Mouse (Mus musculus): ENCODE measurements at regions not wholly inside any gene's neighbourhood (a gene's known extent, or its start where the extent isn't known, plus 50 kb on each side); places are given as distances from the start of the nearest gene placed in this dataset.

DNA sequence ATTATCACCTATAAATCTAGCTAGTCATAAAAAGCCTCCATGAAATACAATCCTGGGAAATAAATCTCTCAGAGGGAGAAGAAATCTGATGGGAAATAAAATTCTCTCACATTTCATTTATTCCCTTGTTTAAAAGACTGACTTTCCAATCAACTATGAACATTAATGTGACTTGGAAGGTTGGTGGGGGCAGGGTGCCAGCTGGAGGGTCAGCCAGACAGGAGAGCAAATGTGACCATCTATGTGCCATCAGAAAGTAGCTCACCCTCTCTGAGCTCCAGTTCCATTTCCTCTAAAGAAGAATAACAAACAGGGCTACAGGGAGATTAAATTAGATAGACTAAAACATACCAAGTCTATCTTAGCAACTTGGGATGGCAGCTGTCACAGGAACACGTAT is 257.0 kb downstream of the Dhx15 start:
- intact Hi-C loops (cut with DNase I): no loop called here
- no peak for DNase-seq

DNA sequence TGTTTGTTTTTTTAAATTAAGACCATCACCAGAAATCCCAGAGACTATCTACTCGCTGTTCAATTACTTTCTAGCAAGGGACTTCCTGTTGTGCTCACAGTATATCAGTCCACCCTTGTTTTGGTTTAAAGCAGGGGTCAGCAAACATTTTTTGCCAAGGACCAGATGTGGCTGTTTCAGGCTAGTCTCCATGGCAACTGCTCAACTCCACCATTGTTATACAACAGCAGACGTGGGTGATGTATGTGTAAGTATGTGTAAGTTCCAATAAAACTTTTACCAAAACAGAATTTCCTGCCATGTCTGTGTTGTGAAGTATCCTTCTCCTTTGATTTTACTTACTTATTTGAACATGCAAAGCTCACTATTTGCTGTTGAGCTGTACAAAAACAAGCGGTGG is 259.9 kb downstream of the Dhx15 start:
- DNase-seq: no peak
- intact Hi-C loops (cut with DNase I): no loop called here

DNA sequence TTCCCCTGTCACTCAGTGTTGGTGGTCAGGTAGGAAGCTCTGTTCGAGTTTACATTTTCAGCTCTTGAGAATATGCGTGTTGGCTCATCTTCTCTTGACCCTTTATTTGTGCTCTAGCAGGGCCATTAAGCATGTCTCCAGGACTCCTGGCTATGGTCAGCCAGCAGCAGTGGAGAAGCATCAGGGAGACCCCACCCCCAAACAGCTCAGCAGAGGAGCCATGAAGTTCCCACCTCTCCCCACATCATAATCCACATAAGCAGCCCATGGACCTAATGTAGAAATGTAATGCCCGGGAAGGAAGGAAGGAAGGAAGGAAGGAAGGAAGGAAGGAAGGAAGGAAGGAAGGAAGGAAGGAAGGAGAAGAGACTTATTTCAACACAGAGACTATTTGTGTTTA is 261.5 kb downstream of the Dhx15 start:
- intact Hi-C loops (cut with DNase I): no loop called here

DNA sequence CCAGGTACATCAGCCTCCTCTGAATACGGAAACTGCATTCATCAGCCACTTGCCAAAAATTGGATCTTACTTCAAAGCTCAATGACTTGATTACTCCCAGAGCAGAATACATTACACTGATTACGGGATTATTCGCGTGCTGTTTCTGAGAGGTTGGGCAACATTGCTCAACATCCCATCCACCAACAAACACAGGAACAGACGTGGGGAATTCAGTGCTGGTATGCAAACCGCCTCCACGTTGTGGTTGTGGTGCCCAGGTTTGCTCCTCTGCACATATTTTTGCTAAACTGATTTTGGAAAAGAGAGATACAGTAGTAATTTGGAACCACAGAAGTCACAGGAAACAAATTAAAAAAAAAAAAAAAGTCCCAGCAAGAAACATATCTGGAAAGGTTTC is 266.9 kb downstream of the Dhx15 start:
- no peak for DNase-seq
- intact Hi-C loops (cut with DNase I): no loop called here

More for the DNA sequence above, 261.5 kb downstream of the Dhx15 start:
- no peak for DNase-seq

DNA sequence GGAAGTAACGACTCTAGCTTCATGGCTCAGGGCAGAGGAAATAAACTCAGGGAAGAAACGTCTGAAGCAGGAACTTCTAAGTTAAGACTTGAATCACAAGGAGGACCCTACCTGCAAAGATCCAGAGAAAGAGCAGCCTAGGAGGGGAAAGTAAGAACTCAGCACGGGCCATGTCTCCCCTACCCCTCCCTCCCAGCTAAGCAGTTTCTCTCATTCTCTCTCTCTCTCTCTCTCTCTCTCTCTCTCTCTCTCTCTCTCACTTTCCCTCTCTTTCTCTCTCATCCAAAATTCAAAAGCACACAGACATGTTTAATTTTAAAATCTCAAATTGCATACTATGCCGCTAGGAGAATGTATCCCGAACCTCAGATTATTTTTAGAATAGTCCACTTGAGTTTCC is 267.3 kb downstream of the Dhx15 start:
- DNase-seq: no peak
- intact Hi-C loops (cut with DNase I): no loop called here

DNA sequence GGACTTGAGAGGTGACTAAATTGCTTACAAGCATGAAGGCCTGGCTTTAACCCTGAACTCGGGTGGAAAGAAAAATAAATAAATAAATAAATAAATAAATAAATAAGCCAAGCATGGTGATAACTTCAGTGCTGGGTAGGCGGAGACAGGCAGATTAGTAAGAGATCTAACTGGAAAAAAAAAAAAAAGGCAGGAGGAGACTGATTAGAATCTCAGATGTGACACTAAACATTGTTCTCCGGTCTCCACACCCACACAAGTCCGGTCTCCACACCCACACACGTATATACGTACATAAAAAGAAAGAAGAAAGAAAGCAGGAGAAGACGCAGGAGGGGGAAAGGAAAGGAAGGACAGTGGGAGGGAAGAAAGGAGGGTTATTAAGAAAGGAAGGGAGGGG is 267.8 kb downstream of the Dhx15 start:
- intact Hi-C loops (cut with DNase I): no loop called here
- DNase-seq: no peak

DNA sequence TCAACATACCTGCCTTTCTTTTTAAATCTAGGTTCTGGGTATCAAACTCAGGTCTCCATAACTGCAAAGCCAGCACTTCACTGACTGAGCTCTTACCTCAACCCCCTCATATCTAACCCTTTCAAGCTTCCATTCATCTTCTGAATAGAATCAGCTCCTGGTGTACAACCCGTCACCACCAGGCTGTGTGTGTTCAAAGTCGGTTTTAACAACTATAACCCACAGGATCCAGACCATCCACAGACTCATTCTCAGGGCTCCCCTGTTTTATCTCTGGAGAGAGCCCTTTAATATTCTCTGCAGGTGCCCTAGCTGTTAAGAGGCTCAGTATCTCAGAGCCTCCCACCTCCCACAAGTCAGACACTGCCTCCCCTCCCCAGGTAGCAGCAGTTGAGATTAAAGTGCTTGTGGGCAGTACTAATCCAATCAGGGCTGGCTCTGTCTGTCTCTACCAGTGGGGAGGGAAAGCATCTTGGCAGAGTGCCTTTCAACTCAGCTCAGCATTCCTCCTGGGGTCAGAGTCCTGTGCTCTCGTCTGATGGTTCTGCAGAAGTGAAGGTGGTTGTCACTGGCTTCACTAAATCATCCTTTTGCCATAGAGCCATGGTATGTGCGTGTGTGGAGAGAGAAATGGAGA is 272.4 kb downstream of the Dhx15 start:
- DNase-seq: peak; percentile 66 to 75
- intact Hi-C loops (cut with DNase I): no loop called here

DNA sequence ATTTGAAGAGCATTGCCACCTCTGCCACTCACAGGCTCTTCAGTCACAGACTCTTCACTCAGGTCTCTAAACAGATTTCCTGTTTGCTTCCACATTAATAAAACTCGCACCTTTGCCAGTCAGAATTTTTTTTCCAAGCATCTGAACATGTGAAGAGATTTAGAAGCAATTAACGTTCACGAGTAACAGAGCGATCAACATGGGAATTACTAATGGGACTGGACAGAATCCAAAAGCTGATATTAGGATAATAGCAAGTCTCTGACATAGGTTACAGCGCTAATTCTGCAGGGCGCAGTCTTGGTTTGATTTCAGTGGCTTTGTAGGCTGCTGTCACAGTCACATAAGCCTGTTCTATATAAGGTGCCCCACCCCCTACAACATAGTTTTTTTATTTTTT is 275.6 kb downstream of the Dhx15 start:
- no peak for DNase-seq
- intact Hi-C loops (cut with DNase I): no loop called here

DNA sequence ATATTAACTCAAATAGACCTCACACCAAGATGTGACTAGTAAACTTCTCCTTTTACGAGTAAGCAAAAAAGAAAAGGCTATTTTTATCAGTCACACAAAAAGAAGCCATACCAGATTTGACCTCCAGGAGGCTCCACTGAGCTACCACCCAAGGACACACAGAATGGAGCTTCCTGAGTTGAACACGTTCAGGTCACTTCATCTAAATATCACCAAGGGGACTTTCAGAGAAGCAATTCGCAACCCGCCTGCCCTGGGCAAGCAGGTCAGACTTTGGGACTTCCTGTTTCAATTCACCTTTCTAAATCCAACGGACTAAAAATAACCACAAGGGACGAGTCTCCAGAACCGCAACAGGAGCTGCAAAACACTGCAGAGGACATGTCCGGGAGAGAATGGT is 281.5 kb downstream of the Dhx15 start:
- intact Hi-C loops (cut with DNase I): loop anchor here (2.0 to 5.0 kb wide), 2 partner anchors 133 to 156 kb away; no protein-coding TSS in a partner anchor
- peak; percentile 53 to 75 for DNase-seq

DNA sequence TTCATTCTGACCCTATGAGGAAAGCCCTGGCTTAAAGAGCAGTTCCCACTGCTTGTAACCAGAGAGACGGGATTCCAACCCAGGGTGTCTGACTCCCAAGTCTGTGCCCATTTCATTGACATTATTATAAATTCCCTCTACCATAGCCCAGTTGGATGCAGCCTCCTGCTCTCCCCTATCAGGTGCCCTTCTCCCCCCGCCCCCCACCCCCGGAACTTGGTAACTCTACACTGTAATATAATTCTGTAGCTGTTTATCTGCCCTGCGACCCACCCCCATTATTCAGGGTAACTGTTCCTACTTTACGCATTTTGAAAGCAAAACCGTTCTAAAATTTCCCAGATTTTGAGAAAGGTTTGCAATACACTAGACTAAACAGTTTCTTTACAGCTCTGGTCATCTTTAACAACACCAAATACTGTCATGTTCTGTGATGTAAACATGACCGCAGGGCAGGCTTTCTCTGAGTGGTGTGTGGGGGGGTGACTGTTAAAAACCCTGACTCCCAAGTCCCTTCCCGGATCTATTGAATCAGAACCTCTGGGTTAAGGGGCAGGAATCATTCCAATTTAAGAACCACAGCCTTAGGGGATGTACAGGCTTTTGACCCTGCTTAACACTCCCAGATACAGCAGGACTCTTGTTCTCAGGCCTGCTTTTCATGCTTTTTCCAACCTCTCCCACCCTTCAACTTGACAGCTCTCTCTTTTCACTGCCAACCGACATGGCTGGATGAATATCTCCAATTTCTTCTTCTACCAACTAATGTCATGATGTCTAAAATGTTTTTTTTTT is 283.8 kb downstream of the Dhx15 start:
- intact Hi-C loops (cut with DNase I): loop anchor here (5.0 kb wide), 1 partner anchor 136 kb away; no protein-coding TSS in a partner anchor
- DNase-seq: no peak

DNA sequence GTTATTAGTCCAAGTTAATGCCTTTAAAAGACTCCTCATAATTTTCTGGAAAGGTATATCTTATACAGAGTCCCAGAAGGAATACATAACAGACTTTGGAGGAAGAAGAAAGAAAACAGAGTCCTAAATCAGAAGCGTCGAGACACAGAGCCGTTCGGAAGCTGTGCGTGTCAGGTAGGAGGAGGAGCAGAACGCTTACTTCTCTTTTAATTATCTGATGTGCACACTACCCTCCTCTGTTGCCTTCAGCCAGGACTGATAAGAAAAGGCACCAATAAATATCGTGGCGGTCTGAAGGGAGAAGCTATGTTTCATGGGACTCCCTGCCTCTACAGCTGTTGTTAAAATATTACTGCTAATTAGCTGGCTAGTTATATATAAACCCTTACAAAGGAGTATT is 296.2 kb downstream of the Dhx15 start:
- intact Hi-C loops (cut with DNase I): no loop called here
- no peak for DNase-seq

DNA sequence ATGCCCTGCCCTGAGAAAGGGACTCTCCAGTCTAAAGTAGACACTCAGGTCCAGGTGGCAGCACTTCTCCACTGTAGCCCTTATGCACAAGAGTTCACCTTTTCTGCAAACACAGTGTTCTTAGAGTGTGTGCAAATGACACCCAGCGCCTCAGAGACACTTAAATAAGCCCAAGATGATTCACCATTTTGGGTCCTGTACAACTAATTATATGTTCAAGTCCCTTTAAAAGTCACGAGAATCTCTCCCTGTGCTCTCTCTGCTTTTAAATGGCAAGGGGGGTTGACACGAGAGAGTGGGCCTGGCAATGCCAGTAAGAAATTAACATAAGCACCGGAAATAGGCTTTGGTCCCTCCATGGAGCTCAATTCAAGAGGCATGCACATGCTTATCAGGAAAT is 299.0 kb downstream of the Dhx15 start:
- intact Hi-C loops (cut with DNase I): no loop called here
- no peak for DNase-seq

DNA sequence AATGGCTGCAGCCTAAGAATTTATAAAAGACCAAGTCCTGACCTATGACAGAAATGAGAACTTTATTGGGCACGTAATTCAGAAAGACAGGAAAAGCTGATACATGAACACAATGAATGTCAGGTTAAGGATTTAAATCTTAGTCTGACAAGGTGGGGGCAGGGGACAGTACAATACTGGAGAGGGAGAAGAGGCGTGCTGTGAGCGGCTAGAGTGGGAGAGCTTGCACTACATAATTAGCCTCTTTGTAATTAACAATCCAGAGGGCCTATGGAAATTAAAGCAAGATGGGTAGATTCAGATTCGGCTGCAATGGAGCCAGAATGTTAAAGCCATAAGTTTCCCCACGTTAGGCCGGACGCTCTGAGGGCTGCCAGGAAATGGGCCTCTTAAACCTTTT is 301.9 kb downstream of the Dhx15 start:
- no peak for DNase-seq
- intact Hi-C loops (cut with DNase I): no loop called here

DNA sequence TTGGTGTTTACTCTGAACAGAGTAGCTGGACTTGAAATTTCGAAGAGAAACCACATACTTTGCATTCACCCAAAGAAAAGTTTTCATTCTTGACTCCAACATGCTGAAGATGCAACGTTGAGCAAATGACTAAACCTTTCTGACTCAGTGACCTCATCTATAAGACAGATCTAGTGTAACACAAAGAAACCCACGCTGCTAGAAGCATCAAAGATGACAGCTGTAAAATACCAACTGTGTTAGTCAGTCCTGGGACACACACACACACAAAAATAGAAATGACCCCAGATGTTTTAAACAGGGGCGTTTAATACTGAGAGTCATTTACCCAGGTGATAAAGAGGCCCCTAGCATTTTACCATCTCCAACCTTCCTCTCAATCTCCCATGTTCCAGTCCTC is 307.7 kb downstream of the Dhx15 start:
- intact Hi-C loops (cut with DNase I): no loop called here

DNA sequence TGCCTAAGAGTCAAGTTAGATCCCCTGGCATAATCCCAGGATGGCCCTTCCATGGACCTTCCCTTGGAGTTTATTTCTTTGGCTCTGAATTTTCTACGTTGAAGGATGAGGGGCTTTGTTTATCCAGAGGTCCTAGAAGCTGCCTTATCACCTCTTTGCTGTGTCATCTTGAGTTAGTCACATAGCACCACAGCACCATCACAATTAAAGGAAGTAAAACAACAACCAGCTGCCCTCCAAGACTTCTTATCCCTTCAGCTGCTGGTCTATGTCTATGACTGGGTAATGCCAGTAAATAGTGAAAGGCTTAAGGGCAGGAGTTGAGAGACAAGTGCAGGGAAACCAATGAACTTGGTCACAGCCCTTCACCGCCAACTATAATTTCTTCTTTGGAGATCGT is 308.1 kb downstream of the Dhx15 start:
- intact Hi-C loops (cut with DNase I): no loop called here
- DNase-seq: no peak

More for the DNA sequence above, 307.7 kb downstream of the Dhx15 start:
- DNase-seq: no peak

DNA sequence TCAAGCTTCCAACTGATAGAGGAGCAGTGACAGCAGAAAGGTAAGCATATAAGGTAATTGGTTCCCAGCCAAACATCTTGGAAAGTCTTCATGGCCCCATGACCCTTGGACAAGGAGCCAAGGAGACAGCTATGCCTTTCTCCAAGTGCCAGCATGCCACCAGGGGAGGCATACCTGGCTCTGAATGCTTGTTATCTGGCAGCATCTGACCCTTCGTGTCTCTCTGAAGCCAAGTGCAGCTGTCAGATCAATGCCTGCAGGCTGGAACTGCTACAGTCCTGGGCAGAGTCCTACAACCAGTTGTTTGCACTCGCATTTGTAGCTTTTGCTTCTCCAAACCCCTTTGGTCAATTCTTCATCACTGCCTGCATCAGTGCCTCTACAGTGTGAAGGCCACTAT is 309.3 kb upstream of the Ppargc1a start:
- intact Hi-C loops (cut with DNase I): no loop called here
- no peak for DNase-seq

DNA sequence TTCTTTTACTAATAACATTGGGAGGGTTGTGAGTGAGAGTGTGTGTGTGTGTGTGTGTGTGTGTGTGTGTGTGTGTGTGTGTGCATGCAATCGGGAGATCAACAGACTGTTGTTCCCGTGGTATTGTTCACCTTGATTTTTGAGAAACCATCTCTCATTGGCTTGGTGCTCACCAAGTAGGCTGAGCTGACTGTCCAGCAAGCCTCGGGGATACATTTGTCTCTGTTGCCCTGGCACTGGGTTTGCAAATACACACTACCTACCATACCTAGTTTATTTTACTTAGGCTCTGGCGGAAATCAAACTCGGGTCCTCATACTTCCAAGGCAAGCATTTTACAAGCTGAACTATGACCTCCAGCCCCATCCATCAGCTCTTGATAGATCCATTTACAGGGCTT is 306.0 kb upstream of the Ppargc1a start:
- DNase-seq: no peak
- intact Hi-C loops (cut with DNase I): no loop called here

DNA sequence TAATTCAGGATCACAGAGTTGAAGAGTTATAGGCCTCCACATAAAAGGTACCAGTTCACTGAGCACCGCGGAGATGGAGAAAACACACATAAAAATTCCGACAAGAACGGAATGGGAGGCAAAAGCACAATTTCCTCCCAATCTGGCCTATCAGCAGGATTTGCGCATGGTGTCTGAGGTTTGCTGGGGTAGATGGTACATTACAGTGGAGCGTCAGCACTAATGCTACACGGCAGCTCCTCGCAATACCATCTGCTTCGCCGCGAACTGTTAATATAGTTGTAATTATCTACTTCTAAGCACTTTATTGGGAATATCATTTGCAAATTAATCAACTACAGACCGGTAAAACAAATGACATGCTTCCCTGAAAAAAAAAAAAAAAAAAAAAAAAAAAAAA is 304.2 kb upstream of the Ppargc1a start:
- intact Hi-C loops (cut with DNase I): no loop called here

DNA sequence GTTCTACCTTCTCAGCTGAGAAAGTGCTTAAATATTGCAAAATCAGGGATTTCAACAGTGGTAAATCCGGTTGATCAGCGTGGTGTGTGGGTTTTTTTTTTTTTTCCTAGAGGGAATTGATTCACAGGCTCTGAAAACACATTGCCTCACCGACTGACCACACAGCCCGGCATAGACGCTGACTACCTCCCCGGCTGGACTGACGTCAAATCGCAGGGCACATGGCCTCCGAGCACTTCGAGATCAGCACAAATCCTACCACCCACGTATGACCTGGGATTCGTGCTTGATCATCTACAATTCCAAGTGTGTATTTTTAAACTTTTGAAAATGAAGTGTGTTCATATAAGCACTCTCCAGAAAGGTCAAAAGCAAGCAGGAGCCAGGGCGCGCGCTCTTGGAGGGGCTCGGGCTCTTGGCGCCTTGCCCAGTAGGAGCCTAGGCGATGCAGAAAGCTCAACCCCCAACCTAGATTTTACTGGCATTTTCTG is 300.7 kb upstream of the Ppargc1a start:
- peak in 1 of 2 experiments; percentile 5 for DNase-seq
- intact Hi-C loops (cut with DNase I): no loop called here

More for the DNA sequence above, 304.2 kb upstream of the Ppargc1a start:
- DNase-seq: no peak

DNA sequence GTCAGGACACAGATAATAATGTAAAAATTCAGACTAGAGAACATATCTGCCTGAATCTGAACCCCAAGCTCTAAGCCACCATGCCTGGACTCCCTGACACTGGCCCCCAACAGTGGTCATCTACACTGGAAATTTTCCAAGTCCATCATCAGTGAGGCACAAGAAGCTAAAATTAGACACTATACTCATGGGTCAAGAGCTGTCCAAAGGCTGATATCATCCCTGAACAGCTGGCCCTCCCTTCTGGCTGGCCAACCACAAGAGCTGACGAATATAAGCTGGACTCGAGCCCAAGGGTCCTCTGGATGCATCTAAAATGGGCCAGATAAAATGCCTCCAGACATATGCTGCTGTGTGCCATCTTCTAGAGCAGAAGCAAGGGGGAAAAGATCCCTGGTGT is 298.5 kb upstream of the Ppargc1a start:
- DNase-seq: peak; percentile 65 to 78
- intact Hi-C loops (cut with DNase I): no loop called here

DNA sequence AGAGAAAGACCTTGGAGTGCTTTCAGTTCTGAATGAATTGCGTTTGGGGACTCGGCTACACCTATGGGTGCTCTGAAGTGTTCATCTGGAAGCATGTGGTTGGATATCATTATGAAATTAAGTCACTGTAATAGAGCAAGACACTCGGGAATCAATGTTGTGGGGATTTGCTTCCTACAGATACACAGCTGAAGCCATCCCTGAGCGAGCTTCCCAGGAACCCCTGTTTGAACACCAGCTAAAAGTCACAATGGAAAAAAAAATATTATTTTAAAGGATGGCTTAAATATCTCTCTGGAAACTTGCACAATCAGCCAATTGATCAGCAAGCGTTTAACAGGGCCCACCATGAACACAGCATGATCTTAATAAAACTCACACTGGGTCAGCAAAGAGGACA is 293.0 kb upstream of the Ppargc1a start:
- intact Hi-C loops (cut with DNase I): no loop called here
- no peak for DNase-seq

DNA sequence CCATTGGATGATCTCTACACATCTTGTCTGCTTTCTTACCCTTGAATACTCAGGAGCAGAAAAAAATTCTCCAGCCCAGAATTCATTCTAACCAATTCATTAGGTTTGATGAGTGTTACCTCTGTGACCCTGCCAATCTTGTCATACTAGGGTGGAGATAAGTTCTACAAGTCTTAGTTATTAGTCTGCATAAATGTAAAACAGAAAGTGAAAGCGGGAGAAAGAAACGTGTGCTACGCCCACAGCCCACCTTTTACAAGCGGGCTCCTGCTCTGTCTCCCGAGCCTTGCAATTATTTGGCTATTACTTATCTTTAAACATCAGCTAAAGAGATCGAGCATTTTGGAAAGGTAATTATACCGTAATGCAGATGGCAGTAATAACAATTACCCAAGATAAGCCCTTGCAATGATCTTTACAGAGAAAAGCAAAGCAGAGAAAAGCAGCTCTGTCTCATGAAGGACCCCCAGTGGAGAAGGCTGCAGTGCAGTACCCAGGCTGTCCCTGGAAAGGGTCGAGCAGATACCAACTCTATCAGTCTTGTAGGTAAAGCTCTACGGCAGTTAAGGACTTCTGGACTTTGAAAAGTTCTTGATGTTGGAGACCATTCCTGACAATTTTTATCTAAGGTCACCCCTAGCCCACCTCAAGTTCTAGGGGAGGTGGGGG is 286.1 kb upstream of the Ppargc1a start:
- intact Hi-C loops (cut with DNase I): no loop called here
- no peak for DNase-seq

All from heart, postnatal 10 days (tissue).